Mouse (Mus musculus) kidney, adult 2 months (tissue): ENCODE results near the gene Sycp2l. TPM values are rescaled to one million over a fixed set of nuclear protein-coding genes. Genes with fewer than 3 reads are reported as not detected.
A peak's percentile ranks its signal among the peaks of the same experiment; 100 is the strongest.

ENCODE experiments used
- DNase-seq: peaks from one replicate; pipeline ENCODE4 v3.0.0; 2021
- H3K27ac ChIP-seq: fragments of 200-500 bp; 2 replicates; pipeline ENCODE4 v1.5.1; 2012; ENCODE audit warnings: low read depth, low read length, control low read depth, inconsistent platforms; ENCODE audit not compliant: insufficient read depth
- H3K27me3 ChIP-seq: fragments of 200-500 bp; replicated peaks from 2 replicates; pipeline ENCODE4 v1.6.1; 2012; ENCODE audit warnings: mild to moderate bottlenecking, moderate library complexity, low read length, inconsistent platforms; ENCODE audit not compliant: control insufficient read depth, insufficient read depth
- H3K36me3 ChIP-seq: fragments of 200-500 bp; 2 replicates; pipeline ENCODE4 v1.6.1; 2012; ENCODE audit warnings: mild to moderate bottlenecking, moderate library complexity, low read length, inconsistent platforms; ENCODE audit not compliant: control insufficient read depth, insufficient read depth
- H3K4me1 ChIP-seq: fragments of 200-500 bp; 2 replicates; pipeline ENCODE4 v1.6.1; 2011; ENCODE audit warnings: low read length; ENCODE audit not compliant: control insufficient read depth, insufficient read depth
- H3K4me3 ChIP-seq: fragments of 200-500 bp; 2 replicates; pipeline ENCODE4 v1.5.1; 2011; ENCODE audit warnings: mild to moderate bottlenecking, low read depth, low read length, control low read depth; ENCODE audit not compliant: insufficient read depth
- CTCF ChIP-seq: fragments of 200-500 bp; conservative IDR thresholded peaks from 2 replicates; pipeline ENCODE4 v1.5.1; 2011; ENCODE audit warnings: low read depth, mild to moderate bottlenecking, control low read depth, low read length, moderate library complexity, mixed read lengths; ENCODE audit not compliant: insufficient read depth, insufficient read length
- POLR2A ChIP-seq: fragments of 200-500 bp; IDR thresholded peaks from one replicate; pipeline ENCODE4 v1.6.1; 2011; ENCODE audit warnings: low read depth, low read length, control low read depth
- WGBS: fragments of 180-500 bp; shearing (Covaris S2); methylation state at CpG from one replicate; pipeline ENCODE4 v1.1.7; 2018; 5-methylcytosine and 5-hydroxymethylcytosine counted together
- polyA plus RNA-seq: library from polyadenylated mRNA; depleted of rRNA; stranded (reverse); fragments of >200 nt; gene quantifications from 2 replicates; pipeline ENCODE4 v1.2.3, GENCODE M21; 2012; rRNA removed

Gene Sycp2l
- polyA plus RNA-seq, 1 experiment: not detected

DNA sequence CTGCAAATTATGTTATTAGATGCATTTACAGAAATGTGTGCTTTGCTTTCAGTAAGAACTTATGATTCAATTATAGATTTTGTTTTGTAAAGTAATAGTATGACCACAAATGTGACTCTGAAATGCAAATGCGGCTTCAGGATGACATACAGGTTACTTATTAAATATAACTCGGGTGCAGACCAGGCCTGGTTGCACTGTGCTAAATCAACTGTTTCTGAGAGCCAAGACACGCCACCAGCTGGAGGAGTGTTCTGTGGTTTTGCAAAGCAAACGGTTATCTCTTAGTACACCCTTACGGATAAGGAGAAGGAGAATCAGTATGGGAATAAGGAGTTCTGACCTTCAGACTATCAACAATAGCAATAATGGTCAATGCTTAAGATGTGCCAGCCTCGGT, 101.6 kb downstream of the Sycp2l start:
- WGBS: 50% methylated on average over 6 of the region's 6 CpGs
- peaks cover 17% of the 10 kb centered on the region; the same call in 1 of the 2 replicates for H3K4me1 ChIP-seq
- no peaks in the 10 kb centered on the region for H3K27me3 ChIP-seq
- no peak overlapping the region for H3K4me3 ChIP-seq
- peak; percentile 51 for DNase-seq
- no peaks in the 10 kb centered on the region for H3K36me3 ChIP-seq
- TF ChIP-seq POLR2A (no peak), CTCF (no peak)
- peak overlapping the region; percentile 35; the same call in 1 of the 2 replicates for H3K27ac ChIP-seq

DNA sequence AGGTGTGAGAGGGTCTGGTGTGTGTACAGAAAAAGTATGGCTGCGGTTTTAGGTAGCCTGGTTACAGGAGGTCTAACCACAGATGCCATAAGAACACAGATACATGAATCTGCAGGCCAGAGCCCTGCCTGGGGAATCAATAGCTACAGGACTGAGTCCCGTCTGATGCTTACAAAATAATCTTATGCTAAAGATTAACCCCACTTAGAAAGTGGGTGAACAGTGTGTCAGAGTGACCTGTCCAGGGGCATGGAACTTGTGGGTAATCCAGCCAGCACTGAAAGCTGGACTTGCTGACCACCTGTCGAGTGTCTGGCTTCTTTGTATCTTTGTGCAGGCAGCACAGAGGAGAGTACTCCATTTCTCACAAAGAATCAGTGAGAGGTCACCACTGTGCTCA, 102.1 kb downstream of the Sycp2l start:
- no peak for TF ChIP-seq POLR2A
- no peak for TF ChIP-seq CTCF
- no peaks in the 10 kb centered on the region for H3K27me3 ChIP-seq
- peak overlapping the region; percentile 35; the same call in 1 of the 2 replicates for H3K27ac ChIP-seq
- H3K36me3 ChIP-seq: no peaks in the 10 kb centered on the region
- no peak for DNase-seq
- H3K4me1 ChIP-seq: peaks cover 17% of the 10 kb centered on the region; the same call in 1 of the 2 replicates
- WGBS: 67% methylated on average over 3 of the region's 3 CpGs
- no peak overlapping the region for H3K4me3 ChIP-seq

DNA sequence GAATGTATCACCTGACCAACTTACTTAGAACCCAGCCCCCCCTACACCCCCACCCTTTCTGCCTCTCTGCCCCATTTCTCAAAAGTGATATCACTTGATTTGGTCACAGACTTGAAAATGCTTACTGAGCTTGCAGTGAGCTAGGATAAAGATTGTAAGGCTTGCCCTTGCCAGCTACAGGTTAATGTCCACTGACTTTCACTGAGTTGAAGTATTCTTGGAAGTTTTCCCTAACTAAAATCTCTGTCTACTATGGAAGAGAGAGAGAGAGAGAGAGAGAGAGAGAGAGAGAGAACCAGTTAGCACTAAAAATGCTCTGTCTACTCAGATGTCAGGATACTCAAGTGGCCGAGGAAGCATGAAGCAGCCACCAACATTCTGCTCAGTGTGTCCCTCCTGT, 104.9 kb downstream of the Sycp2l start:
- H3K36me3 ChIP-seq: no peaks in the 10 kb centered on the region
- peaks cover 9% of the 10 kb centered on the region; the same call in 1 of the 2 replicates for H3K4me1 ChIP-seq
- H3K4me3 ChIP-seq: no peak overlapping the region
- H3K27ac ChIP-seq: no peak overlapping the region
- TF ChIP-seq CTCF (no peak), POLR2A (no peak)
- H3K27me3 ChIP-seq: no peaks in the 10 kb centered on the region
- peak; percentile 66 for DNase-seq
- WGBS: 28% methylated on average over 1 of the region's 1 CpGs

DNA sequence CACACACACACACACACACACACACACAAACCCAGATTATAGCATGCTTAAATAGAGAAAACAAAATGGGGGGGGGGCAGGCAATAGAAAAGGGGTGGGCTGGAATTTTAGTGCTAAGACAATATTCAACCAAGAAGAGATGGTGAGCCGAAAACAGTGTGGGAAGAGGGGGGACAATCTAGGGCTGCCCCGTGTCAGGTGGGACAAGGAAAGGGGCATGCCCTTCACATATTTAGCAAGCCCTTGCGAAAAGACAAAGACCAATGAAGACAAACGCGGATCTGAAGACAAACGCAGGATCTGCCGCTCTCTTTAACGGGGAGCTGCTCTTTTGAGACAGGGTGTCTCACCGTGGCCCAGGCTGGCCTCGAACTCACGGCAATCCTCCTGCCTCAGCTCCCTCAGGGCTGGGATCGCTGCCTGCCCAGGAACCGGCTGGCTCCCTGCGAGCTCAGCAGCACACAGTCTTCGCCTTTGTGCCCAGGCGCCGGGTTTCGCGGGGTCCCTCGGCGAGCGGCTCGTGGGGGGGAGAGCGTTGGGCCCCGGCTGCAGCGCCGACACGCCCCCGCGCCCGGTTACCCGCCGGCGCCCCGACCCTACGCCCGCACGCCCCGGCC, 105.7 kb downstream of the Sycp2l start:
- 2% methylated on average over 39 of the region's 39 CpGs for WGBS
- H3K36me3 ChIP-seq: no peaks in the 10 kb centered on the region
- DNase-seq: no peak
- no peak overlapping the region for H3K27ac ChIP-seq
- H3K4me1 ChIP-seq: peaks cover 9% of the 10 kb centered on the region; the same call in 1 of the 2 replicates
- H3K27me3 ChIP-seq: no peaks in the 10 kb centered on the region
- H3K4me3 ChIP-seq: peak overlapping the region; percentile 42
- TF ChIP-seq CTCF (no peak), POLR2A (no peak)

DNA sequence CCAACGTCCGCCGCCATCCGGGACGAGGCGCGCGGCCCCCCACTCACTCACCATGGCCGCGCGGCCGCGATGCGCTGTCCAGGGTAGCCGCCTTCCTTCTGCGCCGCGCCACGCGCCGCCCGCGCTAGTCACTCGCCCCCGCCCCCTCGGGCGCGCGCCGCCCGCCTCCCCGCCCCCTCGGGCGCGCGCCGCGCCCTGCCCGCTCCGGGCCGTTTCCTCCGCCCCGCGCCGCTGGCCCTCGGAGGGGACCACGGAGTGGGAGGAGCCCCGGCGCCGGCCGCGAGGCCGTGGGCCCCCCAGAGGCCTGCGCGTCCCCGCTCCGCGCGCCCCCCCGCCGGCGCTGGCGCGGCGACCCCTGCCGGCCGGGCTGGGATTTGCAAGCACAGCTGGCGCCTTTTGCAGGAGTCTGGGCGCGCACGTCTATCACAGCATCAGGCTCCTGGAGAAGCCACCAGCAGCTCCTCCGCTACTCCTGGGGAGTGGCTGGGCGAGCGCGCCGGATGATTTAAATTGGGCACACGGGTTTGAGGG, 106.3 kb downstream of the Sycp2l start, which contains the start of gene Elovl2:
Gene Elovl2 (minus strand): TSS at position 102 of the 531 bp plus-strand sequence.
- peak within 1 kb of the TSS; percentile 42 for H3K4me3 ChIP-seq
- peak; percentile 80 for DNase-seq
- WGBS: 2% methylated on average over 74 of the region's 77 CpGs
- H3K27ac ChIP-seq: no peak within 1 kb of the TSS
- no peaks in the 10 kb centered on the region for H3K36me3 ChIP-seq
- peaks cover 9% of the 10 kb centered on the region; the same call in 1 of the 2 replicates for H3K4me1 ChIP-seq
- TF ChIP-seq CTCF (peak; percentile 40), POLR2A (no peak)
- no peaks in the 10 kb centered on the region for H3K27me3 ChIP-seq

Other genes with a start within 250 kb of the Sycp2l start
- gene Pak1ip1, start 113.3 kb upstream of the Sycp2l start, polyA plus RNA-seq: 32.0 and 33.9 TPM in 2 replicates
- 132 and 175 TPM in 2 replicates for gene Tmem14c, start 98.0 kb upstream of the Sycp2l start, polyA plus RNA-seq
- gene Mak, start 34.6 kb upstream of the Sycp2l start, polyA plus RNA-seq: 0.03 TPM in 1 of 2 replicates, not detected in the other
- not detected in 2 replicates for gene Gcm2, start 3.3 kb upstream of the Sycp2l start, polyA plus RNA-seq
- gene Elovl2, start 106.1 kb downstream of the Sycp2l start, polyA plus RNA-seq: 31.7 and 34.6 TPM in 2 replicates
- 3.0 and 3.7 TPM in 2 replicates for gene Smim13, start 135.5 kb downstream of the Sycp2l start, polyA plus RNA-seq
- gene Gm17364, start 159.7 kb downstream of the Sycp2l start, polyA plus RNA-seq: not detected in 2 replicates